Mouse (Mus musculus) monocyte, adult 5-6 weeks (primary cell): ENCODE results near the gene 2900026A02Rik. TPM values are rescaled to one million over a fixed set of nuclear protein-coding genes. Genes with fewer than 3 reads are reported as not detected.

Experiments
- ATAC-seq: fragments of 153-309, 156-312 bp; replicated peaks from 2 replicates; pipeline ENCODE4 v1.8.0; 2017; ENCODE audit warnings: mild to moderate bottlenecking; ENCODE audit not compliant: low TSS enrichment, insufficient number of reproducible peaks, severe bottlenecking, poor library complexity, low FRiP score
- total RNA-seq: library from RNA; stranded (forward); fragments of 200-1000, 200-491, 200-594 nt; gene quantifications from 3 replicates; pipeline ENCODE4 v1.2.3, GENCODE M21; 2017

The 2900026A02Rik gene
- total RNA-seq, 1 experiment from 2014 or later = 3.7 TPM

DNA sequence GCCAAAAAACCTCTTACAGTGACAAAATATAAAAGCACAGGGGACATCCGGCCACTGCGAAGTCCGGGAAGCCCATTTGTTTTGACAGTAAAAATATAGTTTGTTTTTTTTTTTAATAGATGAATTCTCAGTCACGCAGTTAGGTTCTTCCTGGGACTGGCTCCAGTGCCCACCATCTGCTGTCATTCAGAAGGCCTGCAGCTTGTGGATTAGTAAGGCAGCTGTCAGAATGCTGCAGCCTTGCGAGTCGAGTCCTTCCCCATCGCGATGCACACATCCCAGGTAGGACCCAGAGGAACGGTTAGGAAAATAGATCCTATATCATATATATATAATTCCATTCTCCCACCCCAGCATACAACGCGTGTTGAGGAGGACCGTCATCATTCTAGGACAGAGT is 134.6 kb downstream of the 2900026A02Rik start:
- ATAC-seq = no peak

DNA sequence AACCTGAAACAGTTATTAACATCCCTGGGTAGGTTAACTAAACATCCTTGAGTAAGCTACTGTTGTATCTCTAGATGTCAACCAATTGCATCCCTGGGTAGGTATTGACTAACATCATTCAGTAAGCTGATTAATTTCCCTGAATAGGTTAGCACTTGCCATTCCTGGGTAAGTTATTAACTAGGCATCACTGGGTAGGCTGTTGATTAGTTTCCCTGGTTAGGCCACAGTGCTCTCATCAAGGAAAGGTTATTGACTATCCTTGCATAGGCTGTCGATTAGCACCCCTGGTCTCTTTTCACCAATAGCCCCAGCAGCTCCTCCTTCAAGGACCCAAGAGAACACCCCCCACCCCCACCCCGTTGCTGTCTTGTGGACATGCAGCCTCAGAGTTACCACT is 135.1 kb downstream of the 2900026A02Rik start:
- ATAC-seq = no peak

DNA sequence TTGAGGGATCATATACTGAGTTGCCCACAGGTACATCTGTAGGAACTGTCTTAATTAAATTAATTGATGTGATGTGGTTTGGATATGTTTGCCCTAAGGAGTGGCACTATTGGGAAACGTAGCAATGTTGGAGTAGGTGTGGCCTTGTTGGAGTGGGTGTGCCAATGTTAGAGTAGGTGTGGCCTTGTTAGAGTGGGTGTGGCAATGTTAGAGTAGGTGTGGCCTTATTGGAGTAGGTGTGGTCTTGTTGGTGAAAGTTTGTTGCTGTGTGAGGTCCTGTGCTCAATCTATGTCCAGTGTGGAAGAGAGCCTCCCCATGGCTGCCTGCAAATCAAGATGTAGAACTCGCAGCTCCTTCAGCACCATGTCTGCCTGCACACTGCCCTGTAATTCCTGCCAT is 136.7 kb downstream of the 2900026A02Rik start:
- ATAC-seq = no peak

DNA sequence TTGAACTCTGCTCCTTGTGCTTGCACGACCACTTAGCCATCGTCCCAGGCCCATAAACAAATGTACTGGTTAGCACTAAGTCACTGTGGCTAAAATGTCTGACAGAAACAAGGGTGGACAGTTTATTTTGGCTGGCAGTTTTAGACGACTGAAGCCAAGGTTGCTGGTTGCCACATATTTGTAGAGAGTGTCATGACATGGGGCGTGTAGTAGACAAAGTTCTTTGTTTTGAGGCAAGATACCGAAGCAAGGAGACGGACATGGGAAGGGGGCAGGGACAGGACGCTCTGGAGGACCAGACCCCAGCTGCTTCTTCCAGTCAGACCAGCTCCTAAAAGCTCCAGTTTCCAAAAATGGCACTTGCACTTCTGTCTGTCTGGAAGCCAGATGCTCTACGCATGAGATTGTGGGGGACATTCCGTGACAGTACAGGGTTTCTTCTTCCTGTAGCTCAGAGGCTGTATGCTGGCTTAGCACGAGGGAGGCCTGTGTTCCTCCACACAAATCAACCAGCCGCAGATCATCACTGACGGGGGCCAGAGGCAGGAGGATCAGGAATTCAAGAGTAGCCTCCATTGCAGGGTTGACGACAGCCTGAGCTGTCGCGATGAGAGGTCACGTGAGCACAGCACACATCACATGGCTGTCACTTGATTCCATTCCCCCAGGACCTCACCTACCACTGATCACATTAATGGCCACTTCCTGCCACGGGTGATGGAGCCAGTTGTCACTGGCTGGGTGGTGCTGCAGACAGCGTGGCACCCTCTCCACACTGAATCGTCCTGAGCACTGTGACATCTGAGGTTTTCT is 138.5 kb downstream of the 2900026A02Rik start:
- no peak for ATAC-seq

DNA sequence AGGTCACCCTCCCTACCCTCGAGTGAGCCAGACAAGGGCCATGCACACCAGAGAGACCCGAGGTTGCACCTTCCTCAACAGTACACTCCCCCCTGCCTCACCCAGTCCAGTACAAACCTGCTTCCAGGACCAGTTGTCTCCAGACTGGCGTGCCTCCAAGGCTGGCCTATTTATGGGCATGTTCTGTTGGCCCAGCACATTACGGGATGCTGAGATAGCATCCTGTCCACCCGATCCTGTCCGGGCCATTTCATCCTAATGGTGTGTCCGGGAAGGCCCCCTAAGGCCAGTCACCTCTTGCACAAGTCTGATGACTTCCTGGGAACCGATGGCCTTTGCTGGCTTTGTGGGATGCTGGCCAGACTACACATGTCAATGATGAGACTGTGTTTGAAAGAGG is 139.6 kb downstream of the 2900026A02Rik start, which contains the start of gene Crybb3:
Gene Crybb3, minus strand, starts transcription at position 146 of the 400 bp plus-strand sequence.
- no peak for ATAC-seq

DNA sequence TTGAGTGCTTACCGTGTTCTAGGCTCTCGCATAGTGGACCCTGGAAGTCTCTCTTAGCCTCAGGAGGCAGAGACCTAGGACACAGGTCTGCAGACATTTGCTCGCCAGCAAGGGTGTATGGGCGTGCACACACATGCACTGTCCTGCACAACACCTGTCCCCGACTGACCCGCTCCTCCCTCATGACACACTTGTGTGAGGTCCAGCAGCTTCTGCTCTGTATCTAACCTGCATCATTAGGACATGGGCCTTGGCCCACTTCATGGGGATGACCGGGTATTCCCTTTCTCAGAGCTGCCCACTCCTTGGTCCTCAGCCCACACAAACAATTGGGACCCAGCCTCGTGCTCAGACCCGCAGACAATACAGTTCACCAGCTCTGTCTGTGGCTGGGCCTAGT is 140.0 kb downstream of the 2900026A02Rik start:
- ATAC-seq = no peak

DNA sequence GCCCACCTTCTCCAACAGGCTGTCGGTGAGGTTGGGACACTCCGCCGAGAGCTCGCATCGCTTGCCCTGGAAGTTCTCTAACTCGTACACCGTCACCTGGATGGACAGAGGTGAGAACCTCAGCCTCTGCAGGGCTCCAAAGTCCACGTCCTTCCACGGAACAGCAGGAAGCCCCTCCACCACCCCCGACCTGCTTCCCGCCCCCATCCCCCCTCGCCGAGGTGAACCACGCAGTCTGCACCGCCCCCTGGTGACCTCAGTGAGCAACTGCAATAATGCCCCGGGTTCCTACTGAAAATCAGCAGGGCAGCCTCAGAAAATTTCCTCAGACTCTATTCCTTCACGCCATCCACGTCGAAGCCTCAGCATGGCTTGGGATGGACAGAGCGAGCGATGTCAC is 141.3 kb downstream of the 2900026A02Rik start:
- no peak for ATAC-seq

DNA sequence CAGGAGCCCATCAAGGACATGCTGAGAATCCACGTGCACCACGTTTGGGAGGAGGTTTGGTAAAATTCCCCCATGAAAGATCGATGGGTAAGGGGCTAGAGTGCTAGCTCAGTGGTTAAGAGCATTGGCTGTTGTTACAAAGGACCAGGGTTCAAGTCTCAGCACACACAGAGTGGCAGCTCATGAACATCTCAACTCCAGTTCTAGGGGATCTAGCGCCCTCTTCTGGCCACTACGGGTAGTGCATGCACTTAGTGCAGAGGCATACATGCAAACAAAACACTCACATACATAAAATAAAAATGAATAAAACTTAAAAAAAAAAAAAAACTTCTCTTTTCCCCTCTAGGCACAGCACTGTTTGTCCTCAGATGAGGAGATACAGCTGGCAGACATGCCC is 142.3 kb downstream of the 2900026A02Rik start:
- no peak for ATAC-seq

DNA sequence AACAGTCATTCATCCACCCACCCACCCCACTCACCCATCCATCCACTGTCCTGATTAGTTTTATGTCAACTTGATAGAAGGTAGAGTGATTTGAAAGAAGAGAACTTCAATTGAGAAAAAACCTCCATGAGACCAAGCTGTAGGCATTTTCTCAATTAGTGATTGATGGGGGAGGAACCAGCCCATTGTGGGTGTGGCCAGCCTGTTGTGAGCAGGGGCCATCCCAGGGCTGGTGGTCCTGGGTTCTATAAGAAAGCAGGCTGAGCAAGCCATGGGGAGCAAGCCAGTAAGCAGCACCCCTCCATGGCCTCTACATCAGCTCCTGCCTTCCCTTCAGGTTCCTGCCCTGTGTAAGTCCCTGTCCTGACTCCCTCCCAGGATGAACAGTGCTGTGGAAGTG is 151.0 kb downstream of the 2900026A02Rik start, which contains the start of gene Crybb2:
Gene Crybb2, minus strand, starts transcription at position 101 of the 400 bp plus-strand sequence.
- no peak for ATAC-seq

DNA sequence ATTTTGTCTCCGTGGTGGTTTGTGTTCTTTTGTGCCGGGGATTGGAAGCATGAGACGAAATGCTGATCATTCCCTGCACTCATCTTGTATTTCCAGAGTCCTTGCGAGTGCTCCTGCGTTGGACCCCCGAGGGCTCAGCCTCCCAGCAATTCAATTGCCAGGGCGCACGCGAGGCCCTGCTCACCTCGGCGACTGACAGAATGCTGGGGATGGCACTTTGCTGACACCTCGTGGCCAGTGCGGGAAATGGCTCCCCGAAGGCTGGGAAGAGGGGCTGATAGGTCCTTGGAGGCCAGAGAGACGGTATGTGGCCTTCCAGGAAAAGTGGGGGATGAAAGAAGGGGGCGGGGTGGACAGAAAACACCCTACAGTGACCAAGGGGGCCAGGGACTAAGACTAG is 166.7 kb downstream of the 2900026A02Rik start:
- ATAC-seq = peak; percentile 76

DNA sequence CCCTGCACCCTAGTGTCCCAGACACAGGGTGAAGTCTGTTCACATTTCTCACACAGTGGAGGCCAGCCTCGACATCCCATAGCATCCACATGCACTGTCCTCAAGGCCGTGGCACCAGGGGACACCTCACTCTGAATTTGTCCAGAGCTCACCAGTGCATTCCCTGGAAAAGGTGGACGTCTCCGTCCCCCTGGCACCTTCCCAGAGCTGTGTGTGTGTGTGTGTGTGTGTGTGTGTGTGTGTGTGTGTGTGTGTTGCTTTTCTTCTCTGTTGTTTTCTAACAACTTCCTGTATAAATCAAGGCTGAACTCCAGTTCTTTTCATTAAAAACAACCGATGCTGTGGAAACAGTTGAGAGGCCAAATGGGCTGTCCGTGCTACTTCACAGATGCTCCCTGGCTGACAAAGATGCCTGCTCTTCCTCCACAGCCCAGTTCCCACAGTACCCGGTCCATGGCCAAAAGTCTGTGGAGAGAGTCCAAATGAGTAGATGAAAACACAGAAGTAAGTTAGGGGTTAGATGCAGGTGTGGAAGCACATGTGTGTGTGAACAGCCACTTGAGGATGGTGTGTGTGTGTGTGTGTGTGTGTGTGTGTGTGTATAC is 170.4 kb downstream of the 2900026A02Rik start:
- ATAC-seq = no peak

DNA sequence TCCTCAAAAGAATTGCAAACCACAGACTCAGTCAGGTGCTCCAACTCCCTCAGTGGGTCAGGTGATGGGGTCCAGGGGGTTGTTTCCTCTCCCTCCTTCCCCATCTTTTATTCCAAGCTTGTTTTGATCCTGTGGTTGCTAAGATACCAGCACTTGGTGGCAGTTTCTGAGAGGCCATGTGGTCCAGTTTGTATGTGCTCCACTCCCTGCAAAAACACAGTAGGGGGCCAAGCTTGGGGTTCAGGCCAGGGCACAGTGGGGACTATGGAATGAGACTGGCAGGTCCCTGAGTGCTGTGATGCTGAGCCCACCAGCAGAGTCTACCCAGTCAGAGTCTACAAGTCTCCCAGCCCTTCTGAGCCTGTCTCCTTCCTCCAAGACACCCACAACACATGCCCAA is 171.2 kb downstream of the 2900026A02Rik start:
- ATAC-seq = no peak

DNA sequence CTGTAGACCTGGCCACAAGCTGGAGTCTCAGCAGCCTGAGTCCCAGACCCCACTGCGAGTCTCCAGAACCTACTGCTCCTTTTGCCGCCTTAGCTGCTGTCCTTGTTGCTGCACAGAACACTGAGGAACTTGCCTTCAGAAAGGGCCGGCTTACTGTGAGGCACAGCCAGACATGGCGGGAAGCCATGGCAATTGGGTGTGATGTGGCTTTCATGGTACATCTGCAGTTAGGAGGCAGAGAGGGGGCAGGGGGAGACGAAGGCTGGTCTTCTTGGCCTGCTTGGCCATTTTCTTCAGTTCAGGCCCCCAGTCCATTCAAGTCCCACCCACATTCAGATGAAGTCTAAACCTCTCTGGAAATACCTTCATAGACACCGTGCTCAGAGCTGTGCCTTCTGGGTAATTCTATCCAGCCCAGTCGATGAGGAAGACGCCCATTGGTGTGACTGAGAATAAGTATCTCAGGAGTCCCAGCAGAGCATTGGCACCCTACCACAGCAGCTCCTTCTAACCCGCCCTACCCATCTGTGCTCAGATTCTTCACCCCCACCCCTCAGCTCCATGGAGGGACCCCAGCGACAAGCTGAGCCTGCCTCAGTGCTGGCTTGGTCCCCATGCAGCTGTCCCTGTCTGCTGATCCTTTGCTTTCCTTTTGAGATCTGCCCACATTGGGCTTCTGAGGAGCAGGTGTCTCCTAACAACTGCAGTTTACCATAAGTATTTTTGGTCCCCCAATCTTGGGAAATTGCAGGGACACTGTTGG is 175.3 kb downstream of the 2900026A02Rik start:
- no peak for ATAC-seq

DNA sequence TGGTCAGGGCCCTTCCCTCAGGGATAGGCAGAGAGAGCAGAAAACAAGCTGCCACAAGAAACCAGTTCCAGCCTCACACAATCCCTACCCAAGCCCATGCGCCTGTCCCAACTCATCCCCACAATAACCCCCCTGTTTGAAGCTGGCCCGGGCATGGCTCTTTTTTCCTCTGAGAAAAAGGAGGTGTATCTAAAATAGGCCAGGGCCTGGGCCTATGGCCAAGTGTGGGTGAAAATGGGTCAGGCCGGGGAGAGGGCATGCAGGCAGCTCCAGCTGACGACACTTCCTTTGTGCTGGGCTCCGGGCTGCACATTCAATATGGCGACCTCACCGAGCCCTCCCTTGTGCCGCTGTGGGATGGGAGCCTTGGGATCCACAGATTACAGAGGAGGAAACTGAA is 177.5 kb downstream of the 2900026A02Rik start:
- ATAC-seq = no peak

DNA sequence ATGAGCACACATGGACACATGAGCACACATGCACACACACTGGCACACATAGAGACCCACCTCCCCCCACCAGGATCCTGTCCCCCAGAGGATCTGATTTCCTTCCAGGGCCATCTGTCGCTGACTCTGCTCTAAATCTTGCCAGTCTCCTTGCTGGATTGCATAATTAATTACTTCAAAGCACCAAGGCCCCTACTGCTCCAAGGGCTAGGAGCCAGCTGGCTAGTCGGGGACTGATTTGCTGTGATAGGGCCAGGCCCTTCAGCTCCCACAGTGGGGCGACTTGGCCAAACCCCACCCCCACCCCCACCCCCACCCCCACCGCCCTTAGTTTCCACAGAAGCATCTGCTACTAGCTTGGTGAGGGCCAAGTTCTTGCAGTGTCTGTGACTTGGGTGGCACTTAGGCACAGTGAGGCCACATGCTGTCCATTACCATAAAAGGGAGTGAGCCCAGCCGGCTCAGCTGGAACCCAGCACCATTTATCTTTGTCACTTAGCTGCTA is 179.4 kb downstream of the 2900026A02Rik start:
- ATAC-seq = no peak

DNA sequence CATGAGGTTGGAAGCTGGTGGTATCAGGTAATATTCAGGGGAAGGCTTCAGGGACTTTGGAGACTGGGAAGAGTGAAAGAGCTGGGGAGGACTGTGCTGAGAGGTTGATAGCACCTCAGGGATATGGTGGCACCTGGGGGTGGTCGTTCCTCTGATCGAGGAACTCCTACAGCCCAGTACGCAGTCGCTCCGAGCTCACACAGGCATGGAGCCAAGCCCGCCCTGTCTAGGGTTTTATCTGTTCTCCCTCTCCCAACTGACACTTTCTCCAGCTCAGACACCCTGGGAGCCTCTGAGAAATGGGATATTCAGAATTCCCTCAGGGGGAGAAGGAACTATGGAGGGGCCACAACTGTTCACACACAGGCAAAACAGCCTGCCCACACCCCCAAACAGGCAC is 180.3 kb downstream of the 2900026A02Rik start:
- ATAC-seq = no peak

DNA sequence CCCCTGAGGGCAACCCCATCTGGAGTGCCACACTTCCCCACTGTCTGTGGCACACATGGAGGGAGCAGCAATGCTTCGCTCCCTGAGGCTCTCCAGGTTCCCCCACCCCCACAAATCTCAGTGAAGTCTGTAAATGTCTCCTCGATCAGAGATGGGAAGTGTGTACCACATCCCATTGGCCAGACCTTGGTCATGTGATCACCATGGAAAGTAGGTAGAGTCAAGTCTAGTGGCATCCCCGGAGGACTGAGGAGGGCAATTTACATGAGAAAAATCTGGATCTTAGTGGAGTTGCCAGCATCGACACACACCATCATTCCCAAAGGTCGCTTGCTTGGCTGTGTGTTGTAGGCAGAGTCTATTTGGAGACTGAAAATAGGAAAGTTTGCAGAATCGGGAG is 182.4 kb downstream of the 2900026A02Rik start:
- no peak for ATAC-seq
